Mouse (Mus musculus): ENCODE measurements at regions not wholly inside any gene's neighbourhood (a gene's known extent, or its start where the extent isn't known, plus 50 kb on each side); places are given as distances from the start of the nearest gene placed in this dataset.
"Not testable (repeated sequence)": the region's sequence is repeated elsewhere in the genome, so short reads cannot be mapped to it uniquely, and the experiment has no call there.

GRCm38 (mm10) chr10:26564462-26564861 is 188.7 kb upstream of the L3mbtl3 start:
- H3K27ac ChIP-seq (ENCODE audit: low read length), result no peak overlapping the region
- 34% methylated on average over 11 of the region's 11 CpGs for WGBS
- no peaks in the 10 kb centered on the region for H3K9me3 ChIP-seq (replicated peaks; ENCODE audit: control insufficient read depth, low read length, poor library complexity, severe bottlenecking)
- no peak overlapping the region for H3K9ac ChIP-seq (ENCODE audit: low read depth, low read length)
- ATAC-seq, result peak; percentile 62; the same call in 1 of the 2 replicates
- no peak overlapping the region for H3K4me3 ChIP-seq (ENCODE audit: low read depth, low read length)
- H3K36me3 ChIP-seq (ENCODE audit: control insufficient read depth, insufficient read depth, low read length), result no peaks in the 10 kb centered on the region
- H3K4me1 ChIP-seq (ENCODE audit: control insufficient read depth, insufficient read depth, low read length), result no peaks in the 10 kb centered on the region
- H3K4me2 ChIP-seq (ENCODE audit: low read length), result peak overlapping the region; percentile 35
- H3K27me3 ChIP-seq (ENCODE audit: control insufficient read depth, insufficient read depth, low read depth, low read length), result no peaks in the 10 kb centered on the region

GRCm38 (mm10) chr10:26567613-26568012 is 185.6 kb upstream of the Arhgap18 start:
- H3K4me1 ChIP-seq (ENCODE audit: control insufficient read depth, insufficient read depth, low read length), result no peaks in the 10 kb centered on the region
- H3K4me2 ChIP-seq (ENCODE audit: low read length), result no peak overlapping the region
- no peak overlapping the region for H3K9ac ChIP-seq (ENCODE audit: low read depth, low read length)
- no peaks in the 10 kb centered on the region for H3K27me3 ChIP-seq (ENCODE audit: control insufficient read depth, insufficient read depth, low read depth, low read length)
- H3K4me3 ChIP-seq (ENCODE audit: low read depth, low read length), result no peak overlapping the region
- H3K9me3 ChIP-seq (replicated peaks; ENCODE audit: control insufficient read depth, low read length, poor library complexity, severe bottlenecking), result no peaks in the 10 kb centered on the region
- WGBS, result 72% methylated on average over 4 of the region's 4 CpGs
- no peak overlapping the region for H3K27ac ChIP-seq (ENCODE audit: low read length)
- H3K36me3 ChIP-seq (ENCODE audit: control insufficient read depth, insufficient read depth, low read length), result no peaks in the 10 kb centered on the region
- ATAC-seq, result no peak

GRCm38 (mm10) chr10:26570468-26570867 is 182.8 kb upstream of the Arhgap18 start:
- Histone ChIP-seq H3K36me3 (ENCODE audit: control insufficient read depth, insufficient read depth, low read length) (no peaks in the 10 kb centered on the region), H3K4me3 (ENCODE audit: low read depth, low read length) (no peak overlapping the region), H3K27ac (ENCODE audit: low read length) (no peak overlapping the region), H3K9ac (ENCODE audit: low read depth, low read length) (no peak overlapping the region), H3K9me3 (replicated peaks; ENCODE audit: control insufficient read depth, low read length, poor library complexity, severe bottlenecking) (no peaks in the 10 kb centered on the region), H3K4me2 (ENCODE audit: low read length) (no peak overlapping the region), H3K27me3 (ENCODE audit: control insufficient read depth, insufficient read depth, low read depth, low read length) (no peaks in the 10 kb centered on the region), H3K4me1 (ENCODE audit: control insufficient read depth, insufficient read depth, low read length) (no peaks in the 10 kb centered on the region)
- WGBS, result 90% methylated on average over 5 of the region's 5 CpGs
- ATAC-seq, result no peak

- 85% methylated on average over 1 of the region's 1 CpGs for WGBS
- Histone ChIP-seq H3K36me3 (ENCODE audit: control insufficient read depth, insufficient read depth, low read length) (no peaks in the 10 kb centered on the region), H3K27ac (ENCODE audit: low read length) (no peak overlapping the region), H3K4me1 (ENCODE audit: control insufficient read depth, insufficient read depth, low read length) (no peaks in the 10 kb centered on the region), H3K27me3 (ENCODE audit: control insufficient read depth, insufficient read depth, low read depth, low read length) (no peaks in the 10 kb centered on the region), H3K9ac (ENCODE audit: low read depth, low read length) (no peak overlapping the region), H3K4me3 (ENCODE audit: low read depth, low read length) (no peak overlapping the region), H3K4me2 (ENCODE audit: low read length) (no peak overlapping the region), H3K9me3 (replicated peaks; ENCODE audit: control insufficient read depth, low read length, poor library complexity, severe bottlenecking) (no peaks in the 10 kb centered on the region)
- ATAC-seq, result no peak
These were observed 181.8 kb upstream of the Arhgap18 start for GRCm38 (mm10) chr10:26571377-26571776.

- H3K4me1 ChIP-seq (ENCODE audit: control insufficient read depth, insufficient read depth, low read length), result no peaks in the 10 kb centered on the region
- no peaks in the 10 kb centered on the region for H3K9me3 ChIP-seq (replicated peaks; ENCODE audit: control insufficient read depth, low read length, poor library complexity, severe bottlenecking)
- WGBS, result 93% methylated on average over 3 of the region's 3 CpGs
- H3K27me3 ChIP-seq (ENCODE audit: control insufficient read depth, insufficient read depth, low read depth, low read length), result no peaks in the 10 kb centered on the region
- H3K4me2 ChIP-seq (ENCODE audit: low read length), result no peak overlapping the region
- ATAC-seq, result no peak
- no peaks in the 10 kb centered on the region for H3K36me3 ChIP-seq (ENCODE audit: control insufficient read depth, insufficient read depth, low read length)
- no peak overlapping the region for H3K4me3 ChIP-seq (ENCODE audit: low read depth, low read length)
- H3K27ac ChIP-seq (ENCODE audit: low read length), result no peak overlapping the region
- H3K9ac ChIP-seq (ENCODE audit: low read depth, low read length), result no peak overlapping the region
These were observed 177.1 kb upstream of the Arhgap18 start for GRCm38 (mm10) chr10:26576153-26576552.

GRCm38 (mm10) chr10:26577087-26577486 is 176.1 kb upstream of the Arhgap18 start:
- no peak overlapping the region for H3K9ac ChIP-seq (ENCODE audit: low read depth, low read length)
- H3K27ac ChIP-seq (ENCODE audit: low read length), result no peak overlapping the region
- no peak overlapping the region for H3K4me2 ChIP-seq (ENCODE audit: low read length)
- ATAC-seq, result no peak
- no peaks in the 10 kb centered on the region for H3K4me1 ChIP-seq (ENCODE audit: control insufficient read depth, insufficient read depth, low read length)
- WGBS, result 87% methylated on average over 2 of the region's 2 CpGs
- H3K4me3 ChIP-seq (ENCODE audit: low read depth, low read length), result no peak overlapping the region
- no peaks in the 10 kb centered on the region for H3K27me3 ChIP-seq (ENCODE audit: control insufficient read depth, insufficient read depth, low read depth, low read length)
- H3K36me3 ChIP-seq (ENCODE audit: control insufficient read depth, insufficient read depth, low read length), result no peaks in the 10 kb centered on the region
- H3K9me3 ChIP-seq (replicated peaks; ENCODE audit: control insufficient read depth, low read length, poor library complexity, severe bottlenecking), result no peaks in the 10 kb centered on the region

GRCm38 (mm10) chr10:26585106-26585505 is 168.1 kb upstream of the Arhgap18 start:
- 87% methylated on average over 2 of the region's 2 CpGs for WGBS
- H3K4me1 ChIP-seq (ENCODE audit: control insufficient read depth, insufficient read depth, low read length), result no peaks in the 10 kb centered on the region
- ATAC-seq, result no peak
- H3K27ac ChIP-seq (ENCODE audit: low read length), result no peak overlapping the region
- no peaks in the 10 kb centered on the region for H3K36me3 ChIP-seq (ENCODE audit: control insufficient read depth, insufficient read depth, low read length)
- no peaks in the 10 kb centered on the region for H3K27me3 ChIP-seq (ENCODE audit: control insufficient read depth, insufficient read depth, low read depth, low read length)
- peaks cover 6% of the 10 kb centered on the region for H3K9me3 ChIP-seq (replicated peaks; ENCODE audit: control insufficient read depth, low read length, poor library complexity, severe bottlenecking)
- no peak overlapping the region for H3K4me2 ChIP-seq (ENCODE audit: low read length)
- H3K4me3 ChIP-seq (ENCODE audit: low read depth, low read length), result no peak overlapping the region
- no peak overlapping the region for H3K9ac ChIP-seq (ENCODE audit: low read depth, low read length)

- not testable (repeated sequence) for H3K9me3 ChIP-seq (replicated peaks; ENCODE audit: control insufficient read depth, low read length, poor library complexity, severe bottlenecking); H3K4me2 ChIP-seq (ENCODE audit: low read length); H3K36me3 ChIP-seq (ENCODE audit: control insufficient read depth, insufficient read depth, low read length); H3K27me3 ChIP-seq (ENCODE audit: control insufficient read depth, insufficient read depth, low read depth, low read length); H3K27ac ChIP-seq (ENCODE audit: low read length); H3K9ac ChIP-seq (ENCODE audit: low read depth, low read length); ATAC-seq; H3K4me3 ChIP-seq (ENCODE audit: low read depth, low read length); H3K4me1 ChIP-seq (ENCODE audit: control insufficient read depth, insufficient read depth, low read length)
- 82% methylated on average over 4 of the region's 4 CpGs for WGBS
These were observed 146.1 kb upstream of the Arhgap18 start for GRCm38 (mm10) chr10:26607081-26607480.

GRCm38 (mm10) chr10:26611246-26611645 is 142.0 kb upstream of the Arhgap18 start:
- Histone ChIP-seq H3K4me2 (ENCODE audit: low read length) (no peak overlapping the region), H3K27ac (ENCODE audit: low read length) (no peak overlapping the region), H3K9me3 (replicated peaks; ENCODE audit: control insufficient read depth, low read length, poor library complexity, severe bottlenecking) (no peaks in the 10 kb centered on the region), H3K4me3 (ENCODE audit: low read depth, low read length) (no peak overlapping the region), H3K27me3 (ENCODE audit: control insufficient read depth, insufficient read depth, low read depth, low read length) (no peaks in the 10 kb centered on the region), H3K4me1 (ENCODE audit: control insufficient read depth, insufficient read depth, low read length) (no peaks in the 10 kb centered on the region), H3K36me3 (ENCODE audit: control insufficient read depth, insufficient read depth, low read length) (no peaks in the 10 kb centered on the region), H3K9ac (ENCODE audit: low read depth, low read length) (no peak overlapping the region)
- no peak for ATAC-seq
